Mouse (Mus musculus) C2C12 (cell line): ENCODE results near the gene Ankrd39. TPM values are rescaled to one million over a fixed set of nuclear protein-coding genes. Genes with fewer than 3 reads are reported as not detected.

Experiments
- H3K27me3 ChIP-seq: one replicate; pipeline ENCODE4 v1.6.1; 2011; ENCODE audit not compliant: control insufficient read depth, insufficient read depth, insufficient read length
- H3K36me3 ChIP-seq: one replicate; pipeline ENCODE4 v1.6.1; 2011; ENCODE audit not compliant: control insufficient read depth, insufficient read depth
- H3K4me3 ChIP-seq: one replicate; pipeline ENCODE4 v1.5.1; 2011; ENCODE audit warnings: mild to moderate bottlenecking, control low read depth; ENCODE audit not compliant: poor library complexity, insufficient read depth, severe bottlenecking
- H3K79me2 ChIP-seq: one replicate; pipeline ENCODE4 v1.6.1; 2011; ENCODE audit not compliant: control insufficient read depth, insufficient read depth
- H3K79me3 ChIP-seq: one replicate; pipeline ENCODE4 v1.6.1; 2011; ENCODE audit warnings: low read depth, control low read depth
- H3ac ChIP-seq: one replicate; pipeline ENCODE3; 2011; ENCODE audit warnings: low read depth; ENCODE audit not compliant: control insufficient read depth, insufficient read length
- CEBPB ChIP-seq: IDR thresholded peaks from one replicate; pipeline ENCODE4 v1.6.1; 2011; ENCODE audit warnings: low read depth, mild to moderate bottlenecking, control low read depth, moderate library complexity
- CTCF ChIP-seq: IDR thresholded peaks from one replicate; pipeline ENCODE4 v1.5.1; 2011; ENCODE audit not compliant: control insufficient read depth, insufficient read depth, insufficient read length
- FOSL1 ChIP-seq: IDR thresholded peaks from one replicate; pipeline ENCODE4 v1.8.0; 2011; ENCODE audit warnings: mild to moderate bottlenecking, low read length; ENCODE audit not compliant: poor library complexity, insufficient read depth, severe bottlenecking
- MAX ChIP-seq: IDR thresholded peaks from one replicate; pipeline ENCODE4 v1.6.1; 2011; ENCODE audit warnings: mild to moderate bottlenecking, control low read depth
- MYOD1 ChIP-seq: IDR thresholded peaks from one replicate; pipeline ENCODE4 v1.6.1; 2011; ENCODE audit warnings: low read depth; ENCODE audit not compliant: control insufficient read depth, insufficient read length
- MYOG ChIP-seq: IDR thresholded peaks from one replicate; pipeline ENCODE4 v1.6.1; 2011; ENCODE audit not compliant: control insufficient read depth, insufficient read length; ENCODE audit errors: extremely low read depth
- USF1 ChIP-seq: IDR thresholded peaks from one replicate; pipeline ENCODE4 v1.6.1; 2011; ENCODE audit warnings: low read depth, mild to moderate bottlenecking, control low read depth, moderate library complexity
- polyA plus RNA-seq: library from polyadenylated mRNA; unstranded; fragments of >200 nt; fragmentation: generic; extraction: Trizol; gene quantifications from one replicate; pipeline ENCODE4 v1.2.1, GENCODE M21; 2012; ENCODE audit warnings: missing spikeins

Gene Ankrd39
- polyA plus RNA-seq, 1 experiment = 7.8 TPM

- TF ChIP-seq CEBPB = no peak
- TF ChIP-seq MYOD1 = no peak
- TF ChIP-seq MYOG = no peak
- TF ChIP-seq CTCF = no peak
- TF ChIP-seq FOSL1 = no peak
- no peak for TF ChIP-seq USF1
- no peak for TF ChIP-seq MAX
- H3K79me3 ChIP-seq = no peaks in the 10 kb centered on the region
- no peak overlapping the region for H3ac ChIP-seq
- no peak overlapping the region for H3K4me3 ChIP-seq
- no peaks in the 10 kb centered on the region for H3K27me3 ChIP-seq
- no peaks in the 10 kb centered on the region for H3K79me2 ChIP-seq
- H3K36me3 ChIP-seq = no peaks in the 10 kb centered on the region
Observed at GRCm38 (mm10) chr1:36590664-36591063, 43.4 kb upstream of the Ankrd39 start.

DNA sequence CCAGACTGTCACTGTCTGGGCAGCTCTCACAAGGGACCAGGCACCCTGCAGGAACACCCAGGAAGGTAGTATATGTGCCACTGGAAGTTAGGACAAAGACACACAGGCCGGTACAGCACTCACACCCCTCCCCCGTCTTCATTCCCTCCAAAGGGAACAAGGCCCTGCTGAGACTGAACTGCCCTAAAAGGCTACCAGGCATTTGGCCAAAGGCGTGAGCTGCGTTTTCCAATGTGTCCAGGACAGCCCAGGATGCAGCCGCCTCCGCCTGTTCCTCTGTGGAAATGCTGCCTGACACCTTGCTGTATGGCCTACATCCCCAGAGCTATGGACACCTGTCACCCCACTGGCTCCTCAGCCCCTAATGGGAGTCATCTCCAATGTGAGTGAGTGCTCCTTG is 42.2 kb upstream of the Ankrd39 start:
- H3K27me3 ChIP-seq = no peaks in the 10 kb centered on the region
- no peaks in the 10 kb centered on the region for H3K79me3 ChIP-seq
- no peak overlapping the region for H3ac ChIP-seq
- H3K4me3 ChIP-seq = no peak overlapping the region
- TF ChIP-seq MAX (no peak), USF1 (no peak), MYOD1 (no peak), FOSL1 (no peak)
- H3K36me3 ChIP-seq = no peaks in the 10 kb centered on the region
- no peaks in the 10 kb centered on the region for H3K79me2 ChIP-seq

GRCm38 (mm10) chr1:36588476-36589450 is 41.5 kb upstream of the Ankrd39 start:
- H3K4me3 ChIP-seq = no peak overlapping the region
- no peak for TF ChIP-seq MYOG
- no peak for TF ChIP-seq MAX
- no peak for TF ChIP-seq CTCF
- no peak for TF ChIP-seq MYOD1
- no peak for TF ChIP-seq USF1
- no peak for TF ChIP-seq FOSL1
- TF ChIP-seq CEBPB = no peak

DNA sequence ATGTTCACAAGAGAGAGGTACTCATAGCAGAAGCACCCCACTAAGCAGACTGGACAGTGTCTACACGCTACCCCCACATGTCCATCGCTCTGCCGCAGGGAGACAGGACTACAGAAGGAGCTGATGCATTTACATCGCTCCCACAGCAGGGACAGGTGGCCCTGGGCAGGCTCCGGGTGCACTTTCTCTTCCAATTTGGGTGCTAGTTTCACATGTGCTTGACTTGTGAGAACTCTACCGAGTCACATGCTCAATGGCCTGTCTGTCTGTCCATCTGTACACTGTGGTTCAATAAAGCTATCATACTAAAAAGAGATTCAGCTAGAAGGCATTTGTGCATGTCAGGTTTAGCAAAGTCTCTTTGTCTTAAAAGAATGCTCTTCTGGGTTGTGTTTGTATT is 40.6 kb upstream of the Ankrd39 start:
- Histone ChIP-seq H3ac (no peak overlapping the region), H3K79me2 (no peaks in the 10 kb centered on the region), H3K36me3 (no peaks in the 10 kb centered on the region), H3K4me3 (no peak overlapping the region), H3K79me3 (no peaks in the 10 kb centered on the region), H3K27me3 (no peaks in the 10 kb centered on the region)
- no peak for TF ChIP-seq USF1
- TF ChIP-seq MYOD1 = no peak
- no peak for TF ChIP-seq MYOG
- no peak for TF ChIP-seq FOSL1
- TF ChIP-seq CTCF = no peak
- no peak for TF ChIP-seq MAX
- no peak for TF ChIP-seq CEBPB

More at GRCm38 (mm10) chr1:36588476-36589450, 41.5 kb upstream of the Ankrd39 start:
- Histone ChIP-seq H3K79me3 (no peaks in the 10 kb centered on the region), H3ac (no peak overlapping the region), H3K79me2 (no peaks in the 10 kb centered on the region), H3K36me3 (no peaks in the 10 kb centered on the region), H3K27me3 (no peaks in the 10 kb centered on the region)

GRCm38 (mm10) chr1:36586288-36586687 is 39.0 kb upstream of the Ankrd39 start:
- H3K36me3 ChIP-seq = no peaks in the 10 kb centered on the region
- TF ChIP-seq MYOD1 (no peak), CEBPB (no peak), FOSL1 (no peak), MAX (no peak), USF1 (no peak), MYOG (no peak), CTCF (no peak)
- no peaks in the 10 kb centered on the region for H3K79me3 ChIP-seq
- H3K79me2 ChIP-seq = no peaks in the 10 kb centered on the region
- H3K4me3 ChIP-seq = no peak overlapping the region
- no peak overlapping the region for H3ac ChIP-seq
- H3K27me3 ChIP-seq = no peaks in the 10 kb centered on the region

DNA sequence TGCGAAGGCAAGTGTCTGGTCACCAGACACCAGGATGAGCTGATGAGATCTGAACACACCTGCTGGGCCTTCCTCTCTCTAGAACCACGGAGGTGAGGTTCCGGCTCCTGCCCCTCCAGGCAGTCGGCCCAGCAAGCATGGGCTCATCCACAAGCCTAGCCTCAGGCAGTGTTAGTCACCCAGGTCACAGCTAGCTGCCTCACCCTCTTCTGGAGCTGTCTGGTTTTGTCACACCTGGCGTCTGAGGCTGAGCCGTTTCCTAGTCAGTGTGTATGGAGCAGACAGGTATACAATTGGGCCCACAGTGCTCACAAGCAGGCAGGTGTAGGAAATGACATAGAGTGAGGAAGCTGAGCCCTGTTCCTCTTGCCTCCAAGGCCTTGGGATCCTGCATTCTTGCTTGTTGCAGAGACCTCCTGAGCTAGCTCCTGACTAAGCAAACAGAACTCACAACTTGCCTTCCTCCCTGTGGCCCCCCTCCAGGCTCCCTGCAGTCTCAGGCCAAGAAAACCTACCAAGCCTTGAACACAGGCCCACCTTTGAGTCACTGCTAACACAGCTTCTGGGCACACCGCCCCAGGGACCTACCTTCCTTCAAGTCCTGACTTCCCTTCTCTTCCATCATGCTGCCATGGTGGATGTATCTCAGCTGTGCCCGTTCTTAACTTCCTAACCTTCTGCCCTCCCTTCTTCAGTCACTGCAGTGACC is 36.3 kb upstream of the Ankrd39 start:
- TF ChIP-seq USF1 (no peak), MAX (no peak), CTCF (no peak), MYOG (no peak), MYOD1 (no peak), FOSL1 (no peak)
- no peaks in the 10 kb centered on the region for H3K27me3 ChIP-seq
- no peaks in the 10 kb centered on the region for H3K79me2 ChIP-seq
- no peaks in the 10 kb centered on the region for H3K79me3 ChIP-seq
- no peaks in the 10 kb centered on the region for H3K36me3 ChIP-seq
- H3K4me3 ChIP-seq = no peak overlapping the region
- H3ac ChIP-seq = no peak overlapping the region
